Mouse (Mus musculus) kidney, embryonic 16.5 days (tissue): ENCODE data around the gene Zfp827. TPM values are rescaled to one million over a fixed set of nuclear protein-coding genes. Genes with fewer than 3 reads are reported as not detected.

Source experiments
- ATAC-seq: fragments of 200-750 bp; cut with Nextera tagmentation; 2 replicates; pipeline ENCODE4 v1.8.0; 2017; ENCODE audit warnings: moderate TSS enrichment; ENCODE audit not compliant: low FRiP score, low TSS enrichment
- H3K27ac ChIP-seq: fragments of 300-500 bp; sonication (generic); 2 replicates; pipeline ENCODE4 v1.5.1; 2014; ENCODE audit warnings: low read length
- H3K27me3 ChIP-seq: fragments of 300-500 bp; sonication (generic); 2 replicates; pipeline ENCODE4 v1.6.1; 2014; ENCODE audit warnings: low read length, control low read depth, mixed read lengths; ENCODE audit not compliant: insufficient read depth
- H3K36me3 ChIP-seq: fragments of 300-500 bp; sonication (generic); 2 replicates; pipeline ENCODE4 v1.6.1; 2014; ENCODE audit warnings: low read length, control low read depth, mixed read lengths; ENCODE audit not compliant: insufficient read depth
- H3K4me1 ChIP-seq: fragments of 300-500 bp; sonication (generic); 2 replicates; pipeline ENCODE4 v1.6.1; 2014; ENCODE audit warnings: low read length, control low read depth, mixed read lengths; ENCODE audit not compliant: insufficient read depth
- H3K4me2 ChIP-seq: fragments of 300-500 bp; sonication (generic); replicated peaks from 2 replicates; pipeline ENCODE4 v1.6.1; 2014; ENCODE audit warnings: low read depth, low read length
- H3K4me3 ChIP-seq: fragments of 300-500 bp; sonication (generic); 2 replicates; pipeline ENCODE4 v1.5.1; 2014; ENCODE audit warnings: mild to moderate bottlenecking, low read length
- H3K9ac ChIP-seq: fragments of 300-500 bp; sonication (generic); replicated peaks from 2 replicates; pipeline ENCODE4 v1.6.1; 2014; ENCODE audit warnings: low read length
- H3K9me3 ChIP-seq: fragments of 300-500 bp; sonication (generic); 2 replicates; pipeline ENCODE4 v1.6.1; 2016; ENCODE audit warnings: low read length, control low read depth
- WGBS: fragments of 180-500 bp; shearing (Covaris S2); extraction: QIAGEN DNeasy Blood & Tissue Kit; methylation state at CpG from one replicate; pipeline ENCODE4 v1.1.7; 2014; 5-methylcytosine and 5-hydroxymethylcytosine counted together
- polyA plus RNA-seq: library from polyadenylated mRNA; unstranded; fragments of >200 nt; fragmentation: Nextera tagmentation; extraction: Ambion mirVana; gene quantifications from 2 replicates; pipeline ENCODE4 v1.2.1, GENCODE M21; 2015

Gene Zfp827
- polyA plus RNA-seq, 1 experiment from 2014 or later, result 6.9 TPM

- H3K4me3 ChIP-seq, result no peak overlapping the region
- no peaks in the 10 kb centered on the region for H3K4me1 ChIP-seq
- no peak overlapping the region for H3K27ac ChIP-seq
- no peak overlapping the region for H3K4me2 ChIP-seq
- 0 out of 2 replicates have a peak, but pooled peaks cover 2% of the 10 kb centered on the region for H3K36me3 ChIP-seq
- WGBS, result 68% methylated on average over 4 of the region's 4 CpGs
- no peak overlapping the region for H3K9ac ChIP-seq
- no peaks in the 10 kb centered on the region for H3K9me3 ChIP-seq
- no peak for ATAC-seq
- no peaks in the 10 kb centered on the region for H3K27me3 ChIP-seq
Observed at GRCm38 (mm10) chr8:79196481-79196880, 168.2 kb downstream of the Zfp827 start.

GRCm38 (mm10) chr8:79198675-79199074 is 170.4 kb downstream of the Zfp827 start:
- Histone ChIP-seq H3K36me3 (no peaks in the 10 kb centered on the region), H3K9ac (no peak overlapping the region), H3K4me3 (no peak overlapping the region), H3K27me3 (no peaks in the 10 kb centered on the region), H3K27ac (no peak overlapping the region), H3K9me3 (no peaks in the 10 kb centered on the region), H3K4me2 (no peak overlapping the region), H3K4me1 (no peaks in the 10 kb centered on the region)
- WGBS, result 72% methylated on average over 3 of the region's 3 CpGs
- no peak for ATAC-seq

GRCm38 (mm10) chr8:79201446-79202147 is 173.4 kb downstream of the Zfp827 start:
- ATAC-seq, result no peak
- 78% methylated on average over 11 of the region's 11 CpGs for WGBS
- no peak overlapping the region for H3K27ac ChIP-seq

GRCm38 (mm10) chr8:79206895-79207294 is 178.7 kb downstream of the Zfp827 start:
- WGBS, result 80% methylated on average over 4 of the region's 4 CpGs
- Histone ChIP-seq H3K9ac (no peak overlapping the region), H3K27ac (no peak overlapping the region), H3K4me3 (no peak overlapping the region), H3K4me1 (peaks cover 24% of the 10 kb centered on the region), H3K27me3 (no peaks in the 10 kb centered on the region), H3K4me2 (no peak overlapping the region), H3K36me3 (no peaks in the 10 kb centered on the region), H3K9me3 (no peaks in the 10 kb centered on the region)
- ATAC-seq, result no peak

More at GRCm38 (mm10) chr8:79201446-79202147, 173.4 kb downstream of the Zfp827 start:
- no peak overlapping the region for H3K4me2 ChIP-seq
- H3K27me3 ChIP-seq, result no peaks in the 10 kb centered on the region
- no peaks in the 10 kb centered on the region for H3K36me3 ChIP-seq
- no peaks in the 10 kb centered on the region for H3K4me1 ChIP-seq
- H3K9ac ChIP-seq, result no peak overlapping the region
- no peak overlapping the region for H3K4me3 ChIP-seq
- no peaks in the 10 kb centered on the region for H3K9me3 ChIP-seq

- Histone ChIP-seq H3K9me3 (no peaks in the 10 kb centered on the region), H3K4me3 (no peak overlapping the region), H3K4me2 (no peak overlapping the region), H3K4me1 (peaks cover 24% of the 10 kb centered on the region), H3K27me3 (no peaks in the 10 kb centered on the region), H3K9ac (no peak overlapping the region), H3K36me3 (no peaks in the 10 kb centered on the region), H3K27ac (no peak overlapping the region)
- no peak for ATAC-seq
- 49% methylated on average over 3 of the region's 3 CpGs for WGBS
Observed at GRCm38 (mm10) chr8:79208181-79208580, 179.9 kb downstream of the Zfp827 start.

- Histone ChIP-seq H3K27ac (peak overlapping the region; percentile 87), H3K4me3 (0 out of 2 replicates have a peak overlapping the region, but pooled peaks have one; percentile 13)
- peak; percentile 86 for ATAC-seq
Observed at GRCm38 (mm10) chr8:79208691-79209640, 180.7 kb downstream of the Zfp827 start.

GRCm38 (mm10) chr8:79209641-79210358 is 181.6 kb downstream of the Zfp827 start:
- H3K4me3 ChIP-seq, result peak overlapping the region; percentile 30
- H3K36me3 ChIP-seq, result no peaks in the 10 kb centered on the region
- H3K9me3 ChIP-seq, result no peaks in the 10 kb centered on the region
- H3K9ac ChIP-seq, result peak overlapping the region; percentile 62
- no peaks in the 10 kb centered on the region for H3K27me3 ChIP-seq
- WGBS, result 5% methylated on average over 27 of the region's 27 CpGs
- peak overlapping the region; percentile 54 for H3K4me2 ChIP-seq
- ATAC-seq, result peak; percentile 82
- H3K27ac ChIP-seq, result peak overlapping the region; percentile 87
- peaks cover 24% of the 10 kb centered on the region for H3K4me1 ChIP-seq

More at GRCm38 (mm10) chr8:79208691-79209640, 180.7 kb downstream of the Zfp827 start:
- H3K36me3 ChIP-seq, result no peaks in the 10 kb centered on the region
- no peaks in the 10 kb centered on the region for H3K9me3 ChIP-seq
- no peaks in the 10 kb centered on the region for H3K27me3 ChIP-seq
- H3K4me1 ChIP-seq, result peaks cover 24% of the 10 kb centered on the region
- 14% methylated on average over 15 of the region's 15 CpGs for WGBS
- peak overlapping the region; percentile 54 for H3K4me2 ChIP-seq
- peak overlapping the region; percentile 62 for H3K9ac ChIP-seq

GRCm38 (mm10) chr8:79211630-79212029 is 183.4 kb downstream of the Zfp827 start:
- no peak for ATAC-seq
- H3K4me3 ChIP-seq, result no peak overlapping the region
- H3K4me2 ChIP-seq, result no peak overlapping the region
- H3K27ac ChIP-seq, result no peak overlapping the region
- no peak overlapping the region for H3K9ac ChIP-seq
- H3K27me3 ChIP-seq, result no peaks in the 10 kb centered on the region
- 53% methylated on average over 9 of the region's 9 CpGs for WGBS
- H3K36me3 ChIP-seq, result no peaks in the 10 kb centered on the region
- peaks cover 24% of the 10 kb centered on the region for H3K4me1 ChIP-seq
- H3K9me3 ChIP-seq, result no peaks in the 10 kb centered on the region

GRCm38 (mm10) chr8:79222106-79222751 is 194.0 kb downstream of the Zfp827 start:
- ATAC-seq, result no peak

More at GRCm38 (mm10) chr8:79222106-79222751, 194.0 kb downstream of the Zfp827 start:
- Histone ChIP-seq H3K27me3 (no peaks in the 10 kb centered on the region), H3K36me3 (no peaks in the 10 kb centered on the region), H3K9me3 (no peaks in the 10 kb centered on the region), H3K4me2 (no peak overlapping the region), H3K9ac (no peak overlapping the region), H3K4me3 (no peak overlapping the region), H3K27ac (no peak overlapping the region), H3K4me1 (peaks cover 8% of the 10 kb centered on the region; the same call in 1 of the 2 replicates)
- WGBS, result 59% methylated on average over 5 of the region's 5 CpGs
